ENCODE assay signal across 8 mouse cellular contexts in the genomic region with DNA sequence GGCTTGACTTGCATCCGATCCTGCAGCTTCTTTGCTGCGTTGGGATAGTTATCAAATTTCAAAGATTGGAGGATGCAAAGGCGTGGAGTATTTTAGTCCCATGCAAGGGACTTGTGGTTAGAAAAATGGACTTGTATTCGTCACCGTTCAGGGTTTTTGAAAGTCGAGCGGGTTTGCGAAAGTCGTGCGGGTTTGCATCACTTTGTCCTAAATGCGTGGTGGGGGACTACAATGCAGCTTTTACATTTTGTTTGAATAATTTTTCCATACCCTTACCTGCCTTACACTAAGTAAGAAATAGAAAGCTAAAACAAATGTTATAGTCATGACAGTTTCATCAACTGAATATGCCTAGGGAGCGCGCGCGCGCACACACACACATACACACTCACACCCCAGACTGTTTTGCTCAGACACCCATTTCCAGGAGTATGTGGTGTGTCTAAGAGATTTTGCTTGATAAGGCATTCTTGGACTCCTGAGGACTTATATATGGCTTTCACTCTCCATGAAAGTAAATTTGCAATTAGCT. TPM values are rescaled to one million over a fixed set of nuclear protein-coding genes. Genes with fewer than 3 reads are reported as not detected.
DNase-seq lines count a peak whose midpoint lies in the region; ATAC-seq lines count a peak whose summit lies in the region.

No protein-coding gene starts in this region.

- no peaks in the 10 kb centered on the region for H3K27me3 ChIP-seq in heart, embryonic 10.5 days (ENCODE audit: insufficient read depth, poor library complexity, severe bottlenecking)
- no peaks in the 10 kb centered on the region for H3K27me3 ChIP-seq in forebrain, embryonic 14.5 days (replicated peaks; ENCODE audit: control insufficient read depth, insufficient read depth, low read length)
- H3K27me3 ChIP-seq in liver, embryonic 13.5 days: no peaks in the 10 kb centered on the region
- no peaks in the 10 kb centered on the region for H3K27me3 ChIP-seq in stomach, embryonic 14.5 days (ENCODE audit: control insufficient read depth, insufficient read depth, low read length)

- no peak for DNase-seq in heart, embryonic 10.5 days (ENCODE audit: low spot score)
- no peak for DNase-seq in heart, postnatal 36 days
- DNase-seq in A20 (ENCODE audit: low read depth, low spot score): peak; percentile 67
- peak; percentile 43 for DNase-seq in brain, adult 2 months (ENCODE audit: low read depth, low spot score)
- DNase-seq in forebrain, embryonic 14.5 days (ENCODE audit: low spot score): peak; percentile 39
- peak; percentile 23 for DNase-seq in liver, embryonic 13.5 days
- DNase-seq in adrenal gland, postnatal 4 days (ENCODE audit: low spot score in 2 of 2): no peak

- no peaks in the 10 kb centered on the region for H3K9me3 ChIP-seq in heart, embryonic 10.5 days
- no peaks in the 10 kb centered on the region for H3K9me3 ChIP-seq in forebrain, embryonic 14.5 days (replicated peaks; ENCODE audit: control insufficient read depth, low read length)
- no peaks in the 10 kb centered on the region for H3K9me3 ChIP-seq in liver, embryonic 13.5 days (replicated peaks)
- no peaks in the 10 kb centered on the region for H3K9me3 ChIP-seq in stomach, embryonic 14.5 days (ENCODE audit: control insufficient read depth, low read depth, low read length)

- peak overlapping the region; percentile 95 for H3K4me3 ChIP-seq in heart, embryonic 10.5 days
- H3K4me3 ChIP-seq in forebrain, embryonic 14.5 days (ENCODE audit: low read depth, low read length): peak overlapping the region; percentile 87
- peak overlapping the region; percentile 88 for H3K4me3 ChIP-seq in liver, embryonic 13.5 days (replicated peaks)
- H3K4me3 ChIP-seq in stomach, embryonic 14.5 days (ENCODE audit: low read depth, low read length): peak overlapping the region; percentile 82

- ATAC-seq in forebrain, embryonic 14.5 days: peak; percentile 13
- peak; percentile 50 for ATAC-seq in liver, embryonic 13.5 days (ENCODE audit: low read depth)
- ATAC-seq in stomach, embryonic 14.5 days (ENCODE audit: insufficient number of reproducible peaks, insufficient read depth, low FRiP score, low read depth): no peak; the same call in 1 of the 2 replicates

- peak overlapping the region; percentile 99 for H3K27ac ChIP-seq in heart, embryonic 10.5 days
- H3K27ac ChIP-seq in forebrain, embryonic 14.5 days (ENCODE audit: low read depth, low read length): peak overlapping the region; percentile 81
- H3K27ac ChIP-seq in liver, embryonic 13.5 days: no peak overlapping the region
- H3K27ac ChIP-seq in stomach, embryonic 14.5 days (ENCODE audit: low read length): peak overlapping the region; percentile 79; the same call in 1 of the 2 replicates

- H3K9ac ChIP-seq in forebrain, embryonic 14.5 days (ENCODE audit: low read length): peak overlapping the region; percentile 97
- H3K9ac ChIP-seq in liver, embryonic 13.5 days: peak overlapping the region; percentile 85
- H3K9ac ChIP-seq in stomach, embryonic 14.5 days (replicated peaks; ENCODE audit: low read depth, low read length): peak overlapping the region; percentile 92

- 14% methylated on average over 16 of the region's 16 CpGs for WGBS in heart, embryonic 10.5 days
- WGBS in forebrain, embryonic 14.5 days: 9% methylated on average over 16 of the region's 16 CpGs
- WGBS in liver, embryonic 13.5 days (ENCODE audit: insufficient replicate concordance): 6% methylated on average over 16 of the region's 16 CpGs
- WGBS in stomach, embryonic 14.5 days: 5% methylated on average over 16 of the region's 16 CpGs

- intact Hi-C loops in heart, postnatal 36 days (cut with DNase I): loop anchor here (2.0 kb wide), 1 partner anchor 35 kb away; the partner anchor contains the start of gene Gnpda2

- peak overlapping the region; percentile 49 for H3K4me2 ChIP-seq in forebrain, embryonic 14.5 days (ENCODE audit: low read length)
- H3K4me2 ChIP-seq in liver, embryonic 13.5 days: peak overlapping the region; percentile 71
- peak overlapping the region; percentile 48 for H3K4me2 ChIP-seq in stomach, embryonic 14.5 days (replicated peaks; ENCODE audit: low read depth, low read length)

- peaks cover 22% of the 10 kb centered on the region for H3K36me3 ChIP-seq in heart, embryonic 10.5 days
- H3K36me3 ChIP-seq in forebrain, embryonic 14.5 days (ENCODE audit: control insufficient read depth, insufficient read depth, low read length): peaks cover 22% of the 10 kb centered on the region
- peaks cover 16% of the 10 kb centered on the region for H3K36me3 ChIP-seq in liver, embryonic 13.5 days
- H3K36me3 ChIP-seq in stomach, embryonic 14.5 days (ENCODE audit: control insufficient read depth, insufficient read depth, low read length): peaks cover 19% of the 10 kb centered on the region

- peaks cover 2% of the 10 kb centered on the region; the same call in 1 of the 2 replicates for H3K4me1 ChIP-seq in heart, embryonic 10.5 days
- no peaks in the 10 kb centered on the region for H3K4me1 ChIP-seq in forebrain, embryonic 14.5 days (ENCODE audit: control insufficient read depth, insufficient read depth, low read length)
- H3K4me1 ChIP-seq in liver, embryonic 13.5 days (replicated peaks): peaks cover 3% of the 10 kb centered on the region; the same call in 1 of the 2 replicates
- H3K4me1 ChIP-seq in stomach, embryonic 14.5 days (ENCODE audit: control insufficient read depth, insufficient read depth, low read length): 0 out of 2 replicates have a peak, but pooled peaks cover 3% of the 10 kb centered on the region

RNA-seq across cellular contexts. Expression of gene Guf1, which starts 0.7 kb away (rescaled TPM):
- 27.3 and 34.6 TPM in 2 replicates for polyA plus RNA-seq in heart, embryonic 10.5 days (2016; fragmentation: Nextera tagmentation; extraction: Ambion mirVana)
- 10 to 100 TPM; 26.1 to 30.1 TPM for total RNA-seq in heart, postnatal 36 days (2021)
- 33.4 and 37.9 TPM in 2 replicates for polyA plus RNA-seq in forebrain, embryonic 14.5 days (2014; fragmentation: Nextera tagmentation; extraction: Ambion mirVana)
- polyA plus RNA-seq in liver, embryonic 13.5 days (2015; fragmentation: Nextera tagmentation; extraction: Ambion mirVana): 17.2 TPM in 2 replicates
- polyA plus RNA-seq in stomach, embryonic 14.5 days (2014; fragmentation: Nextera tagmentation; extraction: Ambion mirVana): 75.7 and 76.7 TPM in 2 replicates
- total RNA-seq in adrenal gland, postnatal 4 days (2021): 10 to 100 TPM; 36.7 to 37.4 TPM

RNA-seq across cellular contexts. Expression of gene Yipf7, which starts 15.0 kb away (rescaled TPM):
- 0.31 and 1.1 TPM in 2 replicates for polyA plus RNA-seq in heart, embryonic 10.5 days (2016; fragmentation: Nextera tagmentation; extraction: Ambion mirVana)
- 100 to 1,000 TPM; 158 to 177 TPM for total RNA-seq in heart, postnatal 36 days (2021)
- not detected in 2 replicates for polyA plus RNA-seq in forebrain, embryonic 14.5 days (2014; fragmentation: Nextera tagmentation; extraction: Ambion mirVana)
- not detected in 2 replicates for polyA plus RNA-seq in liver, embryonic 13.5 days (2015; fragmentation: Nextera tagmentation; extraction: Ambion mirVana)
- not detected in 2 replicates for polyA plus RNA-seq in stomach, embryonic 14.5 days (2014; fragmentation: Nextera tagmentation; extraction: Ambion mirVana)
- total RNA-seq in adrenal gland, postnatal 4 days (2021): 1 to 10 TPM in 1 of 2 experiments, under 1 TPM in 1; 0.73 to 2.0 TPM

RNA-seq across cellular contexts. Expression of gene Gnpda2, which starts 34.7 kb away (rescaled TPM):
- 24.0 and 24.1 TPM in 2 replicates for polyA plus RNA-seq in heart, embryonic 10.5 days (2016; fragmentation: Nextera tagmentation; extraction: Ambion mirVana)
- 10 to 100 TPM; 10.9 to 11.6 TPM for total RNA-seq in heart, postnatal 36 days (2021)
- 42.8 and 43.7 TPM in 2 replicates for polyA plus RNA-seq in forebrain, embryonic 14.5 days (2014; fragmentation: Nextera tagmentation; extraction: Ambion mirVana)
- polyA plus RNA-seq in liver, embryonic 13.5 days (2015; fragmentation: Nextera tagmentation; extraction: Ambion mirVana): 8.4 and 9.6 TPM in 2 replicates
- polyA plus RNA-seq in stomach, embryonic 14.5 days (2014; fragmentation: Nextera tagmentation; extraction: Ambion mirVana): 57.1 and 63.8 TPM in 2 replicates
- 10 to 100 TPM; 34.2 to 35.5 TPM for total RNA-seq in adrenal gland, postnatal 4 days (2021)

Comparison
In these comparisons a context has a peak if more than half of its experiments do, and no peak if none do; other contexts are left out.
1. DNase-seq: peak in A20 (single experiment), brain, adult 2 months (single experiment), forebrain, embryonic 14.5 days (single experiment) and liver, embryonic 13.5 days (single experiment); none in heart, embryonic 10.5 days (single experiment), heart, postnatal 36 days (0 of 2) and adrenal gland, postnatal 4 days (0 of 2).
2. Peak in every context shown above with its lines, with median percentiles within 50 percentile points of each other: H3K4me3 ChIP-seq, H3K4me2 ChIP-seq and H3K9ac ChIP-seq.